Mouse (Mus musculus) G1E-ER4 (cell line): ENCODE data around the gene BC051665. TPM values are rescaled to one million over a fixed set of nuclear protein-coding genes. Genes with fewer than 3 reads are reported as not detected.

ENCODE experiments used
- GATA1 ChIP-seq: IDR thresholded peaks from one replicate; pipeline ENCODE4 v1.8.0; 2012; ENCODE audit warnings: low read length, inconsistent platforms
- polyA plus RNA-seq: library from polyadenylated mRNA; stranded (reverse); fragments of >175 nt; gene quantifications from 2 replicates; pipeline ENCODE4 v1.2.3, GENCODE M21; 2012

BC051665 gene
- polyA plus RNA-seq, 1 experiment, result not detected

- no peak for TF ChIP-seq GATA1
Observed at GRCm38 (mm10) chr13:60748556-60748955, 37.6 kb downstream of the BC051665 start.

GRCm38 (mm10) chr13:60747201-60747600 lies 39.0 kb downstream of the BC051665 start:
- TF ChIP-seq GATA1, result no peak

GRCm38 (mm10) chr13:60746271-60746670 lies 39.9 kb downstream of the BC051665 start:
- TF ChIP-seq GATA1, result no peak

- TF ChIP-seq GATA1, result no peak
Observed at GRCm38 (mm10) chr13:60745358-60745757, 40.8 kb downstream of the BC051665 start.

GRCm38 (mm10) chr13:60744736-60745135 lies 41.4 kb downstream of the BC051665 start:
- TF ChIP-seq GATA1, result no peak

GRCm38 (mm10) chr13:60744078-60744460 lies 42.1 kb downstream of the BC051665 start:
- TF ChIP-seq GATA1, result no peak

GRCm38 (mm10) chr13:60743381-60744077 lies 42.6 kb downstream of the BC051665 start:
- TF ChIP-seq GATA1, result no peak

GRCm38 (mm10) chr13:60742611-60743010 lies 43.6 kb downstream of the BC051665 start:
- no peak for TF ChIP-seq GATA1

- no peak for TF ChIP-seq GATA1
Observed at GRCm38 (mm10) chr13:60740248-60740647, 45.9 kb downstream of the BC051665 start.

GRCm38 (mm10) chr13:60738429-60738828 lies 47.7 kb downstream of the BC051665 start:
- TF ChIP-seq GATA1, result no peak

- no peak for TF ChIP-seq GATA1
Observed at GRCm38 (mm10) chr13:60737632-60738324, 48.4 kb downstream of the BC051665 start.

GRCm38 (mm10) chr13:60736421-60737105 lies 49.6 kb downstream of the BC051665 start:
- TF ChIP-seq GATA1, result no peak

- no peak for TF ChIP-seq GATA1
Observed at GRCm38 (mm10) chr13:60735306-60735705, 50.9 kb downstream of the BC051665 start.

Other genes starting within 250 kb of the BC051665 start
- not detected in 2 replicates for gene Dapk1, start 184.4 kb downstream of the BC051665 start, polyA plus RNA-seq
- gene Ctsll3, start 16.5 kb upstream of the BC051665 start, polyA plus RNA-seq, result not detected in 2 replicates
- not detected in 2 replicates for gene 4930486L24Rik, start 78.1 kb upstream of the BC051665 start, polyA plus RNA-seq
- not detected in 2 replicates for gene Gm49392, start 110.5 kb upstream of the BC051665 start, polyA plus RNA-seq
- gene Ctla2b, start 111.1 kb upstream of the BC051665 start, polyA plus RNA-seq, result not detected in 2 replicates
- gene Tpbpb, start 118.5 kb upstream of the BC051665 start, polyA plus RNA-seq, result not detected in 2 replicates
- not detected in 2 replicates for gene Gm49393, start 149.2 kb upstream of the BC051665 start, polyA plus RNA-seq
- gene Gm49391, start 150.2 kb upstream of the BC051665 start, polyA plus RNA-seq, result not detected in 2 replicates
- gene Ctla2a, start 150.3 kb upstream of the BC051665 start, polyA plus RNA-seq, result not detected in 2 replicates
- not detected in 2 replicates for gene Tpbpa, start 155.6 kb upstream of the BC051665 start, polyA plus RNA-seq
- not detected in 2 replicates for gene Ctsj, start 219.6 kb upstream of the BC051665 start, polyA plus RNA-seq